Mouse (Mus musculus): ENCODE data around the gene Ppp1r9b. TPM values are rescaled to one million over a fixed set of nuclear protein-coding genes. Genes with fewer than 3 reads are reported as not detected.

Gene Ppp1r9b
- polyA plus RNA-seq, 1 experiment from 2014 or later = 4.9 TPM

- TF ChIP-seq EP300 (optimal IDR thresholded peaks at IDR 0.05) (no peak), CTCF (IDR thresholded peaks at IDR 0.05; ENCODE audit: low read depth) (no peak)
- Histone ChIP-seq H3K4me2 (replicated peaks; ENCODE audit: low read depth) (no peak overlapping the region), H3K36me3 (ENCODE audit: control insufficient read depth, insufficient read depth, low read length) (peaks cover 3% of the 10 kb centered on the region), H3K4me1 (replicated peaks; ENCODE audit: control insufficient read depth, insufficient read depth) (no peaks in the 10 kb centered on the region), H3K27me3 (ENCODE audit: control insufficient read depth, insufficient read depth, low read length) (no peaks in the 10 kb centered on the region), H3K4me3 (ENCODE audit: low read depth, low read length) (no peak overlapping the region), H3K9ac (ENCODE audit: low read length) (no peak overlapping the region), H3K27ac (replicated peaks) (no peak overlapping the region), H3K9me3 (ENCODE audit: control insufficient read depth, low read length) (no peaks in the 10 kb centered on the region)
- ATAC-seq (ENCODE audit: low FRiP score, low TSS enrichment) = no peak
- no peak for DNase-seq (ENCODE audit: low spot score)
- 71% methylated on average over 29 of the region's 29 CpGs for WGBS
These were observed 33.8 kb downstream of the Ppp1r9b start for GRCm38 (mm10) chr11:95024439-95025184.

GRCm38 (mm10) chr11:95025227-95026012 is 34.6 kb downstream of the Ppp1r9b start:
- Histone ChIP-seq H3K9ac (ENCODE audit: low read length) (no peak overlapping the region), H3K27ac (replicated peaks) (no peak overlapping the region), H3K36me3 (ENCODE audit: control insufficient read depth, insufficient read depth, low read length) (peaks cover 6% of the 10 kb centered on the region), H3K4me2 (replicated peaks; ENCODE audit: low read depth) (no peak overlapping the region), H3K27me3 (ENCODE audit: control insufficient read depth, insufficient read depth, low read length) (no peaks in the 10 kb centered on the region), H3K9me3 (ENCODE audit: control insufficient read depth, low read length) (no peaks in the 10 kb centered on the region), H3K4me3 (ENCODE audit: low read depth, low read length) (no peak overlapping the region), H3K4me1 (replicated peaks; ENCODE audit: control insufficient read depth, insufficient read depth) (no peaks in the 10 kb centered on the region)
- TF ChIP-seq CTCF (IDR thresholded peaks at IDR 0.05; ENCODE audit: low read depth) (no peak), EP300 (optimal IDR thresholded peaks at IDR 0.05) (no peak)
- ATAC-seq (ENCODE audit: low FRiP score, low TSS enrichment) (peak; percentile 13; the same call in 1 of the 2 replicates), DNase-seq (ENCODE audit: low spot score) (peak; percentile 51)
- 74% methylated on average over 11 of the region's 11 CpGs for WGBS

- Histone ChIP-seq H3K4me2 (replicated peaks; ENCODE audit: low read depth) (no peak overlapping the region), H3K27ac (replicated peaks) (no peak overlapping the region), H3K4me3 (ENCODE audit: low read depth, low read length) (no peak overlapping the region), H3K9ac (ENCODE audit: low read length) (no peak overlapping the region), H3K27me3 (ENCODE audit: control insufficient read depth, insufficient read depth, low read length) (no peaks in the 10 kb centered on the region), H3K36me3 (ENCODE audit: control insufficient read depth, insufficient read depth, low read length) (peaks cover 6% of the 10 kb centered on the region), H3K4me1 (replicated peaks; ENCODE audit: control insufficient read depth, insufficient read depth) (no peaks in the 10 kb centered on the region), H3K9me3 (ENCODE audit: control insufficient read depth, low read length) (no peaks in the 10 kb centered on the region)
- TF ChIP-seq CTCF (IDR thresholded peaks at IDR 0.05; ENCODE audit: low read depth) = no peak
- peak; percentile 56 for DNase-seq (ENCODE audit: low spot score)
- WGBS = 50% methylated on average over 6 of the region's 6 CpGs
- peak; percentile 69 for ATAC-seq (ENCODE audit: low FRiP score, low TSS enrichment)
These were observed 35.3 kb downstream of the Ppp1r9b start for GRCm38 (mm10) chr11:95026090-95026542.

- Histone ChIP-seq H3K9ac (ENCODE audit: low read length) (no peak overlapping the region), H3K4me3 (ENCODE audit: low read depth, low read length) (no peak overlapping the region), H3K27me3 (ENCODE audit: control insufficient read depth, insufficient read depth, low read length) (no peaks in the 10 kb centered on the region), H3K4me1 (replicated peaks; ENCODE audit: control insufficient read depth, insufficient read depth) (no peaks in the 10 kb centered on the region), H3K27ac (replicated peaks) (no peak overlapping the region), H3K36me3 (ENCODE audit: control insufficient read depth, insufficient read depth, low read length) (peaks cover 6% of the 10 kb centered on the region), H3K9me3 (ENCODE audit: control insufficient read depth, low read length) (no peaks in the 10 kb centered on the region), H3K4me2 (replicated peaks; ENCODE audit: low read depth) (no peak overlapping the region)
- no peak for DNase-seq (ENCODE audit: low spot score)
- TF ChIP-seq CTCF (IDR thresholded peaks at IDR 0.05; ENCODE audit: low read depth) = no peak
- TF ChIP-seq EP300 (optimal IDR thresholded peaks at IDR 0.05) = no peak
- WGBS = 83% methylated on average over 6 of the region's 6 CpGs
- ATAC-seq (ENCODE audit: low FRiP score, low TSS enrichment) = no peak
These were observed 36.0 kb downstream of the Ppp1r9b start for GRCm38 (mm10) chr11:95026849-95027248.

- no peaks in the 10 kb centered on the region for H3K27me3 ChIP-seq (ENCODE audit: control insufficient read depth, insufficient read depth, low read length)
- no peak overlapping the region for H3K4me2 ChIP-seq (replicated peaks; ENCODE audit: low read depth)
- H3K4me1 ChIP-seq (replicated peaks; ENCODE audit: control insufficient read depth, insufficient read depth) = no peaks in the 10 kb centered on the region
- DNase-seq (ENCODE audit: low spot score) (no peak), ATAC-seq (ENCODE audit: low FRiP score, low TSS enrichment) (no peak)
- H3K9me3 ChIP-seq (ENCODE audit: control insufficient read depth, low read length) = no peaks in the 10 kb centered on the region
- H3K9ac ChIP-seq (ENCODE audit: low read length) = no peak overlapping the region
- H3K27ac ChIP-seq (replicated peaks) = no peak overlapping the region
- no peak overlapping the region for H3K4me3 ChIP-seq (ENCODE audit: low read depth, low read length)
- 51% methylated on average over 13 of the region's 13 CpGs for WGBS
- H3K36me3 ChIP-seq (ENCODE audit: control insufficient read depth, insufficient read depth, low read length) = peaks cover 6% of the 10 kb centered on the region
- no peak for TF ChIP-seq CTCF (IDR thresholded peaks at IDR 0.05; ENCODE audit: low read depth)
- no peak for TF ChIP-seq EP300 (optimal IDR thresholded peaks at IDR 0.05)
These were observed 37.1 kb downstream of the Ppp1r9b start for GRCm38 (mm10) chr11:95027850-95028470.
